8 mouse cellular contexts compared by ENCODE assay signal in the genomic region with DNA sequence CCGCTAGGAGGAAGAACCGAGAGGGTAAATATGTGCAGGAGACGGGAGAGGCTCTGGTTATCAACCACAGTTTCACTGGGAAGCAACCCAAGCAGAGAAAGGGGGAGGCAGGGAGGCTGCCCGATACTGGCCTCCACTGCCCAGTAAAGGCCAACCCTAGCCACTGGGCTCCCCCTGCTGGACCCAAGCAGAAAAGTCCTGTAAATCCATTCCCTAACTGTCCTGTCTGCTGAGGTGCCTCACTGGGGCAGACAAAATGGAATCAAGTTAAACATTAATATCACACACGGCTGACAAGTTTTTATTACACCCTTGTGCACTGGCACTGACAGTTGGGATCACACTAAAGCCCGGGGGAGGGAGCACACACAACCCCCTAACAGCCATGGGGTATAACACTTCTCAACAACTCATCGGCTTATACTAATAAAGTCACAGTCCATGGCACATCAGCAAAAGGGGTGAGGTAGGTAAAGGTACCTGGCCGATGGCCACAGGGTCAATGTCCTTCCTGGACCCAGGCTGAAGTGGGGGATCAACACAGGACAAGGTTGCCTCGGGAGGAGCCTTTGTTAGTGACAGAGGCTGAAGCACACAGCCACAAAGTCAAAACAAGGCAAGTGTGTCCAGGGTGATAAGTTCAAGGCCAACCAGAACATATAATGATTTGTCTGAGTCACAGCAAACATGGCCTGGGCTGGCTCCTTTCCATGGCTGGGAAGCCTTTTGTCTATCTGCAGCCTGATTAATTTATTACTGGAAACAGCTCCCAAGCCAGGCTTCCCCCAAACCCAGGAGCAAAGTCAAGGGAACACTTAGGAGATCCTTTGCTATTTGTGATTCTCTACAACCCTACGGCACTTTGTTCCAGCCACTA. TPM values are rescaled to one million over a fixed set of nuclear protein-coding genes. Genes with fewer than 3 reads are reported as not detected.
DNase-seq lines count a peak whose midpoint lies in the region; ATAC-seq and TF ChIP-seq lines count a peak whose summit lies in the region.

No protein-coding gene starts in this region.

- WGBS in heart, embryonic 16.5 days, result 44% methylated on average over 10 of the region's 10 CpGs
- 10% methylated on average over 10 of the region's 10 CpGs for WGBS in liver, adult 2 months

- TF ChIP-seq POLR2A in liver, adult 2 months (IDR thresholded peaks at IDR 0.05; ENCODE audit: extremely low read depth, insufficient read depth, low read length), result no peak

- no peak overlapping the region for H3K9ac ChIP-seq in heart, embryonic 16.5 days (ENCODE audit: low read length)
- H3K9ac ChIP-seq in liver, adult 2 months (ENCODE audit: low read depth, low read length), result peak overlapping the region; percentile 43

- peak; percentile 24 for DNase-seq in cerebellum, adult 9-10 months
- no peak for DNase-seq in cerebellum, adult 11-12 months
- peak; percentile 70 for DNase-seq in embryo, embryonic 10 days (ENCODE audit: low spot score)
- DNase-seq in liver, adult 2 months (ENCODE audit: extremely low read depth, low read depth, low spot score), result peak; percentile 98
- DNase-seq in frontal cortex, adult 2 months (ENCODE audit: extremely low spot score in 1 of 2, low spot score in 1 of 2), result no peak

- no peak overlapping the region for H3K4me2 ChIP-seq in heart, embryonic 16.5 days (ENCODE audit: low read depth, low read length)

- H3K79me2 ChIP-seq in C2C12 (ENCODE audit: control insufficient read depth, insufficient read depth), result no peaks in the 10 kb centered on the region
- no peaks in the 10 kb centered on the region for H3K79me2 ChIP-seq in liver, adult 2 months (ENCODE audit: control insufficient read depth, insufficient read depth, low read length)

- TF ChIP-seq CTCF in C2C12 (IDR thresholded peaks at IDR 0.05; ENCODE audit: control insufficient read depth, insufficient read depth, insufficient read length), result peak; percentile 83
- TF ChIP-seq CTCF in liver, adult 2 months (IDR thresholded peaks at IDR 0.05; ENCODE audit: low read depth, low read length), result peak; percentile 95

- no peaks in the 10 kb centered on the region for H3K36me3 ChIP-seq in C2C12 (ENCODE audit: control insufficient read depth, insufficient read depth)
- no peaks in the 10 kb centered on the region for H3K36me3 ChIP-seq in heart, embryonic 16.5 days (ENCODE audit: control insufficient read depth, insufficient read depth)
- peaks cover 19% of the 10 kb centered on the region for H3K36me3 ChIP-seq in liver, adult 2 months (ENCODE audit: control insufficient read depth, insufficient read depth, low read length)

- H3K9me3 ChIP-seq in heart, embryonic 16.5 days (replicated peaks; ENCODE audit: control insufficient read depth, low read length), result no peaks in the 10 kb centered on the region

- H3K27ac ChIP-seq in heart, embryonic 16.5 days (ENCODE audit: low read length), result no peak overlapping the region
- H3K27ac ChIP-seq in liver, adult 2 months (replicated peaks; ENCODE audit: insufficient read depth, low read depth, low read length), result peak overlapping the region; percentile 76

- no peak overlapping the region for H3ac ChIP-seq in C2C12 (ENCODE audit: control insufficient read depth, insufficient read length, low read depth)

- peaks cover 6% of the 10 kb centered on the region for H3K4me1 ChIP-seq in heart, embryonic 16.5 days (ENCODE audit: control insufficient read depth, insufficient read depth, low read length)
- H3K4me1 ChIP-seq in liver, adult 2 months (ENCODE audit: control insufficient read depth, insufficient read depth, low read length), result peaks cover 36% of the 10 kb centered on the region

- ATAC-seq in heart, embryonic 16.5 days (replicated peaks; ENCODE audit: extremely low read depth, insufficient read depth, low FRiP score), result peak; percentile 49; the same call in 1 of the 2 replicates
- peak; percentile 64 for ATAC-seq in neutrophil, adult 5-6 weeks (ENCODE audit: extremely low read depth, insufficient number of reproducible peaks, low FRiP score, poor library complexity, severe bottlenecking)

- no peaks in the 10 kb centered on the region for H3K79me3 ChIP-seq in C2C12 (ENCODE audit: low read depth)

- no peak overlapping the region for H3K4me3 ChIP-seq in C2C12 (ENCODE audit: insufficient read depth, poor library complexity, severe bottlenecking)
- H3K4me3 ChIP-seq in heart, embryonic 16.5 days (ENCODE audit: low read length), result no peak overlapping the region
- no peak overlapping the region for H3K4me3 ChIP-seq in liver, adult 2 months (ENCODE audit: insufficient read depth, low read depth, low read length)

- H3K27me3 ChIP-seq in C2C12 (ENCODE audit: control insufficient read depth, insufficient read depth, insufficient read length), result no peaks in the 10 kb centered on the region
- no peaks in the 10 kb centered on the region for H3K27me3 ChIP-seq in heart, embryonic 16.5 days (ENCODE audit: control insufficient read depth, insufficient read depth, low read length)
- H3K27me3 ChIP-seq in liver, adult 2 months (ENCODE audit: control insufficient read depth, insufficient read depth, low read length), result no peaks in the 10 kb centered on the region

TF ChIP-seq in C2C12, 6 proteins besides CTCF, POLR2A, EP300 and RAD21:
- no peak for TF ChIP-seq USF1 (IDR thresholded peaks at IDR 0.05; ENCODE audit: low read depth)
- TF ChIP-seq FOSL1 (IDR thresholded peaks at IDR 0.05; ENCODE audit: insufficient read depth, low read length, poor library complexity, severe bottlenecking), result no peak
- no peak for TF ChIP-seq MYOD1 (IDR thresholded peaks at IDR 0.05; ENCODE audit: control insufficient read depth, insufficient read length, low read depth)
- TF ChIP-seq CEBPB (IDR thresholded peaks at IDR 0.05; ENCODE audit: low read depth), result no peak
- TF ChIP-seq MAX (IDR thresholded peaks at IDR 0.05), result no peak
- no peak for TF ChIP-seq MYOG (IDR thresholded peaks at IDR 0.05; ENCODE audit: control insufficient read depth, extremely low read depth, insufficient read length)

RNA-seq across cellular contexts. Expression of a gene that starts 6.0 kb away (rescaled TPM):
- 8.5 TPM for polyA plus RNA-seq in C2C12 (2012; fragmentation: generic; extraction: Trizol)
- polyA plus RNA-seq in heart, embryonic 16.5 days (2015; fragmentation: Nextera tagmentation; extraction: Ambion mirVana), result 45.8 and 48.9 TPM in 2 replicates
- 113 and 126 TPM in 2 replicates for total RNA-seq in liver, adult 2 months (2014; rRNA removed)
- 170 and 175 TPM in 2 replicates for polyA plus RNA-seq in liver, adult 2 months (2012; rRNA removed)
- 15.6 and 17.3 TPM in 2 replicates for total RNA-seq in neutrophil, adult 5-6 weeks (2017)
- polyA plus RNA-seq in frontal cortex, adult 2 months (2012; rRNA removed), result 34.9 and 35.9 TPM in 2 replicates

RNA-seq across cellular contexts. Expression of a gene that starts 9.9 kb away (rescaled TPM):
- polyA plus RNA-seq in C2C12 (2012; fragmentation: generic; extraction: Trizol), result 0.01 TPM
- polyA plus RNA-seq in heart, embryonic 16.5 days (2015; fragmentation: Nextera tagmentation; extraction: Ambion mirVana), result 1.0 and 5.6 TPM in 2 replicates
- total RNA-seq in liver, adult 2 months (2014; rRNA removed), result 0.34 and 0.46 TPM in 2 replicates
- 0.60 and 0.64 TPM in 2 replicates for polyA plus RNA-seq in liver, adult 2 months (2012; rRNA removed)
- total RNA-seq in neutrophil, adult 5-6 weeks (2017), result 0.23 and 0.61 TPM in 2 replicates
- not detected in 2 replicates for polyA plus RNA-seq in frontal cortex, adult 2 months (2012; rRNA removed)

RNA-seq across cellular contexts. Expression of a gene that starts 21.5 kb away (rescaled TPM):
- polyA plus RNA-seq in C2C12 (2012; fragmentation: generic; extraction: Trizol), result 33.1 TPM
- polyA plus RNA-seq in heart, embryonic 16.5 days (2015; fragmentation: Nextera tagmentation; extraction: Ambion mirVana), result 48.7 and 60.5 TPM in 2 replicates
- total RNA-seq in liver, adult 2 months (2014; rRNA removed), result 44.1 and 52.2 TPM in 2 replicates
- polyA plus RNA-seq in liver, adult 2 months (2012; rRNA removed), result 36.6 and 50.5 TPM in 2 replicates
- 22.6 and 29.6 TPM in 2 replicates for total RNA-seq in neutrophil, adult 5-6 weeks (2017)
- polyA plus RNA-seq in frontal cortex, adult 2 months (2012; rRNA removed), result 37.8 and 45.8 TPM in 2 replicates

RNA-seq across cellular contexts. Expression of a gene that starts 45.0 kb away (rescaled TPM):
- 13.9 TPM for polyA plus RNA-seq in C2C12 (2012; fragmentation: generic; extraction: Trizol)
- polyA plus RNA-seq in heart, embryonic 16.5 days (2015; fragmentation: Nextera tagmentation; extraction: Ambion mirVana), result 15.2 and 15.7 TPM in 2 replicates
- 0.28 and 0.54 TPM in 2 replicates for total RNA-seq in liver, adult 2 months (2014; rRNA removed)
- polyA plus RNA-seq in liver, adult 2 months (2012; rRNA removed), result 3.4 and 3.8 TPM in 2 replicates
- total RNA-seq in neutrophil, adult 5-6 weeks (2017), result 9.3 and 9.8 TPM in 2 replicates
- 11.5 and 12.1 TPM in 2 replicates for polyA plus RNA-seq in frontal cortex, adult 2 months (2012; rRNA removed)

Comparison
In these comparisons a context has a peak if more than half of its experiments do, and no peak if none do; other contexts are left out.
1. DNase-seq: peak in cerebellum, adult 9-10 months (single experiment), embryo, embryonic 10 days (single experiment) and liver, adult 2 months (single experiment); none in cerebellum, adult 11-12 months (single experiment) and frontal cortex, adult 2 months (0 of 2).